Mouse (Mus musculus) C2C12 (cell line): Measurements from ENCODE around the gene Mpzl3.

Experiments
- CEBPB ChIP-seq: IDR thresholded peaks from one replicate; pipeline ENCODE4 v1.6.1; 2011; ENCODE audit warnings: low read depth, mild to moderate bottlenecking, control low read depth, moderate library complexity
- CTCF ChIP-seq: IDR thresholded peaks from one replicate; pipeline ENCODE4 v1.5.1; 2011; ENCODE audit not compliant: control insufficient read depth, insufficient read depth, insufficient read length
- MYOG ChIP-seq: IDR thresholded peaks from one replicate; pipeline ENCODE4 v1.6.1; 2011; ENCODE audit not compliant: control insufficient read depth, insufficient read length; ENCODE audit errors: extremely low read depth
- USF1 ChIP-seq: IDR thresholded peaks from one replicate; pipeline ENCODE4 v1.6.1; 2011; ENCODE audit warnings: low read depth, mild to moderate bottlenecking, control low read depth, moderate library complexity

GRCm38 (mm10) chr9:45116819-45117218 is 61.8 kb downstream of the Mpzl3 start:
- TF ChIP-seq CEBPB (no peak), CTCF (no peak), USF1 (no peak), MYOG (no peak)
